Mouse (Mus musculus): ENCODE data around the gene Osbpl2. TPM values are rescaled to one million over a fixed set of nuclear protein-coding genes. Genes with fewer than 3 reads are reported as not detected.
A peak's percentile ranks its signal among the peaks of the same experiment; 100 is the strongest.

The Osbpl2 gene
- total and polyA plus RNA-seq, 2 experiments = 14.0 to 21.9 TPM

- H3K36me3 ChIP-seq (ENCODE audit: control insufficient read depth, insufficient read depth, low read length) = no peaks in the 10 kb centered on the region
- H3K4me1 ChIP-seq (ENCODE audit: control insufficient read depth, insufficient read depth, low read length) = no peaks in the 10 kb centered on the region
- 0 out of 2 replicates have a peak, but pooled peaks have one; percentile 1 for TF ChIP-seq CTCF (IDR thresholded peaks at IDR 0.05; ENCODE audit: low read depth, low read length)
- no peak for TF ChIP-seq POLR2A (IDR thresholded peaks at IDR 0.05; ENCODE audit: extremely low read depth, insufficient read depth, low read length)
- no peaks in the 10 kb centered on the region for H3K79me2 ChIP-seq (ENCODE audit: control insufficient read depth, insufficient read depth, low read length)
- H3K9ac ChIP-seq (ENCODE audit: low read depth, low read length) = no peak overlapping the region
- H3K27me3 ChIP-seq (ENCODE audit: control insufficient read depth, insufficient read depth, low read length) = no peaks in the 10 kb centered on the region
- DNase-seq (ENCODE audit: extremely low read depth, low read depth, low spot score) = no peak
- H3K4me3 ChIP-seq (ENCODE audit: insufficient read depth, low read depth, low read length) = no peak overlapping the region
- no peak overlapping the region for H3K27ac ChIP-seq (replicated peaks; ENCODE audit: insufficient read depth, low read depth, low read length)
- 96% methylated on average over 3 of the region's 3 CpGs for WGBS
Measured at GRCm38 (mm10) chr2:180212255-180212654, 93.1 kb downstream of the Osbpl2 start.

Other genes with a start within 250 kb of the Osbpl2 start
- gene Taf4, start 142.7 kb upstream of the Osbpl2 start, total RNA-seq (2014; rRNA removed) = 4.0 and 4.2 TPM in 2 replicates
- gene Taf4, start 142.7 kb upstream of the Osbpl2 start, polyA plus RNA-seq (2012; rRNA removed) = 3.9 and 4.3 TPM in 2 replicates
- 15.0 and 19.3 TPM in 2 replicates for gene Lsm14b, start 94.3 kb upstream of the Osbpl2 start, total RNA-seq (2014; rRNA removed)
- 14.5 and 15.4 TPM in 2 replicates for gene Lsm14b, start 94.3 kb upstream of the Osbpl2 start, polyA plus RNA-seq (2012; rRNA removed)
- 191 and 199 TPM in 2 replicates for gene Psma7, start 76.9 kb upstream of the Osbpl2 start, total RNA-seq (2014; rRNA removed)
- 155 and 160 TPM in 2 replicates for gene Psma7, start 76.9 kb upstream of the Osbpl2 start, polyA plus RNA-seq (2012; rRNA removed)
- gene Ss18l1, start 76.8 kb upstream of the Osbpl2 start, total RNA-seq (2014; rRNA removed) = 2.0 and 2.3 TPM in 2 replicates
- 3.8 and 4.6 TPM in 2 replicates for gene Ss18l1, start 76.8 kb upstream of the Osbpl2 start, polyA plus RNA-seq (2012; rRNA removed)
- 19.6 and 22.4 TPM in 2 replicates for gene Mtg2, start 48.7 kb upstream of the Osbpl2 start, total RNA-seq (2014; rRNA removed)
- 15.6 and 17.8 TPM in 2 replicates for gene Mtg2, start 48.7 kb upstream of the Osbpl2 start, polyA plus RNA-seq (2012; rRNA removed)
- gene Hrh3, start 14.8 kb upstream of the Osbpl2 start, total RNA-seq (2014; rRNA removed) = 0.07 TPM in 1 of 2 replicates, not detected in the other
- not detected in 2 replicates for gene Hrh3, start 14.8 kb upstream of the Osbpl2 start, polyA plus RNA-seq (2012; rRNA removed)
- gene Adrm1, start 52.2 kb downstream of the Osbpl2 start, total RNA-seq (2014; rRNA removed) = 30.7 and 37.1 TPM in 2 replicates
- 95.4 and 107 TPM in 2 replicates for gene Adrm1, start 52.2 kb downstream of the Osbpl2 start, polyA plus RNA-seq (2012; rRNA removed)
- 0.65 and 0.74 TPM in 2 replicates for gene Lama5, start 106.6 kb downstream of the Osbpl2 start, total RNA-seq (2014; rRNA removed)
- gene Lama5, start 106.6 kb downstream of the Osbpl2 start, polyA plus RNA-seq (2012; rRNA removed) = 1.6 and 4.0 TPM in 2 replicates
- 713 and 1,049 TPM in 2 replicates for gene Rps21, start 138.1 kb downstream of the Osbpl2 start, total RNA-seq (2014; rRNA removed)
- 880 and 922 TPM in 2 replicates for gene Rps21, start 138.1 kb downstream of the Osbpl2 start, polyA plus RNA-seq (2012; rRNA removed)
- 8.9 and 10.3 TPM in 2 replicates for gene Cables2, start 154.2 kb downstream of the Osbpl2 start, total RNA-seq (2014; rRNA removed)
- 29.2 and 29.5 TPM in 2 replicates for gene Cables2, start 154.2 kb downstream of the Osbpl2 start, polyA plus RNA-seq (2012; rRNA removed)
- not detected in 2 replicates for gene Rbbp8nl, start 170.6 kb downstream of the Osbpl2 start, total RNA-seq (2014; rRNA removed)
- not detected in 2 replicates for gene Rbbp8nl, start 170.6 kb downstream of the Osbpl2 start, polyA plus RNA-seq (2012; rRNA removed)
- gene Gata5, start 215.4 kb downstream of the Osbpl2 start, total RNA-seq (2014; rRNA removed) = 0.09 TPM in 1 of 2 replicates, not detected in the other
- 0.09 and 0.16 TPM in 2 replicates for gene Gata5, start 215.4 kb downstream of the Osbpl2 start, polyA plus RNA-seq (2012; rRNA removed)

All from liver, adult 2 months (tissue).